Mouse (Mus musculus) small intestine, adult 2 months (tissue): ENCODE measurements around the gene Eef1a2.

ENCODE experiments used
- CTCF ChIP-seq: fragments of 200-500 bp; IDR thresholded peaks from 2 replicates; pipeline ENCODE4 v1.5.1; 2012; ENCODE audit warnings: low read depth, mild to moderate bottlenecking, control low read depth, inconsistent platforms, low read length, moderate library complexity, mixed read lengths; ENCODE audit not compliant: insufficient replicate concordance, insufficient read length; ENCODE audit errors: extremely low read depth
- POLR2A ChIP-seq: fragments of 200-500 bp; IDR thresholded peaks from 2 replicates; pipeline ENCODE4 v1.6.1; 2012; ENCODE audit warnings: low read depth, mild to moderate bottlenecking, control low read depth, inconsistent platforms, low read length, moderate library complexity

GRCm38 (mm10) chr2:181101626-181102025 lies 55.2 kb downstream of the Eef1a2 start:
- no peak for TF ChIP-seq CTCF
- no peak for TF ChIP-seq POLR2A
